Mouse (Mus musculus) ES-Bruce4 (cell line): Measurements from ENCODE around the gene Rpp30.
A peak's percentile ranks its signal among the peaks of the same experiment; 100 is the strongest.

ENCODE experiments used
- CTCF ChIP-seq: IDR thresholded peaks from one replicate; pipeline ENCODE4 v1.8.1; 2011; ENCODE audit warnings: low read depth, low read length
- EP300 ChIP-seq: IDR thresholded peaks from 2 replicates; pipeline ENCODE4 v1.6.1; 2011; ENCODE audit warnings: low read depth, low read length; ENCODE audit not compliant: insufficient read depth
- POLR2A ChIP-seq: IDR thresholded peaks from one replicate; pipeline ENCODE4 v1.8.1; 2011; ENCODE audit warnings: low read length; ENCODE audit not compliant: insufficient read depth

DNA sequence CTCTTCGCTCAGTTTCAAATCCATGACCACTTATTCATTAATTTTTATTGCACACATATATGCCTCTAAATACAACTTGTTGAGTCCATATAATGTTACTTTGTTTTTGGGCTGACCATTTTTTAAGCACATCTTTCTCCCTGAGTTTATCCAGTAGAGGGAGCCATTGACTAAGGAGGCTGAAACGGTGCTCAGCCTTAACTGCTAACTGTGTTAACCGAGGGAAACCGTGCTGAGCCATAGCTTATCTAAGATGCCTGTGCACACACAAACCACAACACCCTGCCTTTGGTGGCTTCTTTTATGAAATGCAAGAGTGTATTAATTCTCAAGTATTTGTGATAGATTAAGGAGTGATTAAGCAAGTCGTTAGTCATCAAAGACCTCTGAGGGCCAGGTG lies 7.3 kb downstream of the Rpp30 start:
- TF ChIP-seq EP300 (no peak), POLR2A (no peak), CTCF (peak; percentile 26)
